Mouse (Mus musculus) kidney, adult 8-10 months (tissue): ENCODE data around the gene Fpr-rs3.

ENCODE experiments used
- DNase-seq, 2 experiments: peaks; one replicate each; pipeline ENCODE4 v3.0.0; 2022

Fpr-rs3 gene

DNA sequence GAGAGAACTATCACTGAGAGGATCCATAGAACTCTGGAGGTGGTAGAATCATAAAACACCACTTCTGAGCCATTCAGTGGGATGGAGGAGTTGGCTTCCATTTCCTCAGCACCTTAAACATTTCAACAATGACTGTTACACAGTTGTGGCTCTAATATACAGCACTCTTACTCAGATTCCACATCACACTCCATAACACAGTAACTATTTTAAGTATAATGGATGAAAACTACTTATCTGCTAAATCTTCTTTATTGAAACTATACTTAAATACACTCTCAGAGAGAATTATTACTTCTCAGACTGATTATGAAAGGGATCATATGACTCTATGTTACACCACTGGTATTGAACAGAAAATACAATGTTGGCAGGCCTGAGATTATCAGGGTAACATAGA is at the start of gene Fpr-rs3:
Gene Fpr-rs3, minus strand, starts transcription at position 101 of the 400 bp plus-strand sequence.
- DNase-seq = no peak

DNA sequence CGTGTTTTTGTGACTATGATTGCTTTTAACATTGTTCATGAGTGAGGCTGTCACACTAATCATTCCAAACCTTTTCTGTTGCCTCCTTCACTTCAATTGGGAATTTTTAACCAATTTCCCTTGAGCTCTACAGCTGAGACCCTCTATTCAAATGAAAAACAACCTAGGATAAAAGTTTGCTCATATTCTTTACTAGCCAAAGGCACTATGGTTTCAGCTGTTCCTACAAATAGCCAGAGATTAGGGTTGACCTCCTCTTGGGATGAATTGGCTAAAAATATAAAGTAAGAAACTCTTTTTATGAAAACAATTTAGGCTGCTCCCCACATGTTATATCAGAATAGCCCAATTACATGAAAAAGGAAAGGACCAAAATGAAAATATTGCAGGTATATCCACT is 28.4 kb downstream of the Fpr-rs3 start, which contains the start of gene Vmn2r110:
Gene Vmn2r110, minus strand, starts transcription at position 101 of the 400 bp plus-strand sequence.
- DNase-seq = no peak
